In genomic region chr1:154148948-154149347, GRCm38 (mm10) we compare ENCODE assay signal across 13 mouse cellular contexts. TPM values are rescaled to one million over a fixed set of nuclear protein-coding genes. Genes with fewer than 3 reads are reported as not detected.
DNase-seq lines count a peak whose midpoint lies in the region; ATAC-seq lines count a peak whose summit lies in the region.
"Had no signal": no experiment of that assay in that cellular context is flagged by ENCODE, and none has a peak within 500 bp of the region (broad histone marks: within the 10 kb centered on the region; RNA-seq: fewer than 3 reads in every experiment).

No protein-coding gene starts in this region.

- ATAC-seq in intestine, embryonic 16.5 days: peak; percentile 10; the same call in 1 of the 2 replicates
- ATAC-seq in intestine, embryonic 15.5 days: no peak
- ATAC-seq in forebrain, embryonic 15.5 days (replicated peaks): no peak

- H3K27me3 ChIP-seq in intestine, embryonic 16.5 days (replicated peaks; ENCODE audit: control insufficient read depth, insufficient read depth, low read length): no peaks in the 10 kb centered on the region
- H3K27me3 ChIP-seq in intestine, embryonic 15.5 days (replicated peaks): no peaks in the 10 kb centered on the region
- no peaks in the 10 kb centered on the region for H3K27me3 ChIP-seq in forebrain, embryonic 15.5 days
- H3K27me3 ChIP-seq: embryonic facial prominence, embryonic 15.5 days had no signal

- H3K9me3 ChIP-seq in intestine, embryonic 16.5 days (ENCODE audit: control insufficient read depth, low read length): no peaks in the 10 kb centered on the region
- H3K9me3 ChIP-seq in intestine, embryonic 15.5 days: no peaks in the 10 kb centered on the region
- no peaks in the 10 kb centered on the region for H3K9me3 ChIP-seq in forebrain, embryonic 15.5 days
- H3K9me3 ChIP-seq: embryonic facial prominence, embryonic 15.5 days had no signal

- 59% methylated on average over 10 of the region's 10 CpGs for WGBS in intestine, embryonic 16.5 days
- WGBS in intestine, embryonic 15.5 days: 65% methylated on average over 10 of the region's 10 CpGs
- WGBS in large intestine, adult 2 months: 30% methylated on average over 10 of the region's 10 CpGs
- 92% methylated on average over 10 of the region's 10 CpGs for WGBS in forebrain, embryonic 15.5 days

- peak; percentile 72 for DNase-seq in adrenal gland, adult 2 months
- DNase-seq in heart, postnatal 36 days: peak; percentile 20 to 28
- peak; percentile 28 for DNase-seq in large intestine, adult 2 months (ENCODE audit: low read depth, low spot score)
- DNase-seq in frontal cortex, postnatal 10 days (ENCODE audit: low spot score in 2 of 2): no peak
- DNase-seq in c-Kit-positive CD71-positive TER-119-positive erythroid progenitor cells, embryonic 14.5 days (ENCODE audit: low spot score): no peak
- DNase-seq: cerebellum, adult 11-12 months; thymus, adult 2 months had no signal

- H3K4me1 ChIP-seq in intestine, embryonic 16.5 days (ENCODE audit: control insufficient read depth, insufficient read depth, low read length): peaks cover 18% of the 10 kb centered on the region
- peaks cover 19% of the 10 kb centered on the region for H3K4me1 ChIP-seq in intestine, embryonic 15.5 days (replicated peaks)
- H3K4me1 ChIP-seq in forebrain, embryonic 15.5 days: peaks cover 11% of the 10 kb centered on the region

- H3K4me3 ChIP-seq in intestine, embryonic 16.5 days (ENCODE audit: low read length): no peak overlapping the region
- no peak overlapping the region for H3K4me3 ChIP-seq in intestine, embryonic 15.5 days (replicated peaks)
- H3K4me3 ChIP-seq in forebrain, embryonic 15.5 days: no peak overlapping the region
- H3K4me3 ChIP-seq: embryonic facial prominence, embryonic 15.5 days; myocyte had no signal

- H3K36me3 ChIP-seq in intestine, embryonic 16.5 days (ENCODE audit: control insufficient read depth, insufficient read depth, low read length): no peaks in the 10 kb centered on the region
- H3K36me3 ChIP-seq in intestine, embryonic 15.5 days: no peaks in the 10 kb centered on the region
- H3K36me3 ChIP-seq in forebrain, embryonic 15.5 days: no peaks in the 10 kb centered on the region
- H3K36me3 ChIP-seq: embryonic facial prominence, embryonic 15.5 days had no signal

- no peak overlapping the region for H3K27ac ChIP-seq in intestine, embryonic 16.5 days (ENCODE audit: low read length)
- H3K27ac ChIP-seq in intestine, embryonic 15.5 days: no peak overlapping the region
- no peak overlapping the region for H3K27ac ChIP-seq in forebrain, embryonic 15.5 days (replicated peaks)
- H3K27ac ChIP-seq: macrophage had no signal

- intact Hi-C loops in heart, postnatal 36 days (cut with DNase I): no loop called here

- H3K9ac ChIP-seq in intestine, embryonic 16.5 days (ENCODE audit: low read depth, low read length): no peak overlapping the region
- H3K9ac ChIP-seq in intestine, embryonic 15.5 days: no peak overlapping the region
- no peak overlapping the region for H3K9ac ChIP-seq in forebrain, embryonic 15.5 days (replicated peaks)
- H3K9ac ChIP-seq: embryonic facial prominence, embryonic 15.5 days had no signal

- no peak overlapping the region for H3K4me2 ChIP-seq in intestine, embryonic 16.5 days (ENCODE audit: low read depth, low read length)
- H3K4me2 ChIP-seq in intestine, embryonic 15.5 days (replicated peaks): no peak overlapping the region
- H3K4me2 ChIP-seq in forebrain, embryonic 15.5 days (replicated peaks): no peak overlapping the region
- H3K4me2 ChIP-seq: embryonic facial prominence, embryonic 15.5 days had no signal

RNA-seq across cellular contexts. Expression of gene Zfp648, which starts 52.0 kb away (rescaled TPM):
- not detected in 2 replicates for polyA plus RNA-seq in intestine, embryonic 16.5 days (2015; fragmentation: Nextera tagmentation; extraction: Ambion mirVana)
- polyA plus RNA-seq in intestine, embryonic 15.5 days (2015; fragmentation: Nextera tagmentation; extraction: Ambion mirVana): not detected in 2 replicates
- under 1 TPM; 0.29 to 0.55 TPM for total RNA-seq in adrenal gland, adult 2 months (2021)
- 0.89 and 1.2 TPM in 2 replicates for polyA plus RNA-seq in adrenal gland, adult 2 months (2012; rRNA removed)
- not detected for total RNA-seq in heart, postnatal 36 days (2021)
- polyA plus RNA-seq in large intestine, adult 2 months (2012; rRNA removed): not detected in 2 replicates
- polyA plus RNA-seq in forebrain, embryonic 15.5 days (2015; fragmentation: Nextera tagmentation; extraction: Ambion mirVana): 0.09 and 0.18 TPM in 2 replicates
- polyA plus RNA-seq: macrophage; myocyte; thymus, adult 2 months had no signal

Comparison
In these comparisons a context has a peak if more than half of its experiments do, and no peak if none do; other contexts are left out.
1. DNase-seq: peak in adrenal gland, adult 2 months (single experiment), heart, postnatal 36 days (2 of 2) and large intestine, adult 2 months (single experiment); none in frontal cortex, postnatal 10 days (0 of 2) and c-Kit-positive CD71-positive TER-119-positive erythroid progenitor cells, embryonic 14.5 days (single experiment).